ENCODE assay signal across 9 mouse cellular contexts in genomic region chr11:22610433-22611101, GRCm38 (mm10).
A peak's percentile ranks its signal among the peaks of the same experiment; 100 is the strongest.
DNase-seq lines count a peak whose midpoint lies in the region; ATAC-seq and TF ChIP-seq lines count a peak whose summit lies in the region.
"Had no signal": no experiment of that assay in that cellular context is flagged by ENCODE, and none has a peak within 500 bp of the region (broad histone marks: within the 10 kb centered on the region; RNA-seq: fewer than 3 reads in every experiment).

No protein-coding gene starts in this region.

- H3K9me3 ChIP-seq in forebrain, embryonic 10.5 days: peaks cover 5% of the 10 kb centered on the region; the same call in 1 of the 2 replicates
- H3K9me3 ChIP-seq in forebrain, embryonic 11.5 days (ENCODE audit: control insufficient read depth, low read length): no peaks in the 10 kb centered on the region
- H3K9me3 ChIP-seq in ES-E14 (ENCODE audit: control insufficient read depth, insufficient read depth, low read depth, low read length): no peaks in the 10 kb centered on the region
- H3K9me3 ChIP-seq in lung, postnatal 0 days (ENCODE audit: low read length): no peaks in the 10 kb centered on the region

- intact Hi-C loops in left cerebral cortex, postnatal 14 days (cut with DNase I): no loop called here

- in situ Hi-C loops in ES-E14 (cut with MboI; ENCODE audit: low sequenced_read_pairs in 2 of 2, unreplicated experiment in 2 of 2): no loop called here

- H3K4me2 ChIP-seq in forebrain, embryonic 11.5 days (ENCODE audit: low read depth, low read length, severe bottlenecking): no peak overlapping the region
- H3K4me2 ChIP-seq in lung, postnatal 0 days (replicated peaks; ENCODE audit: low read depth, low read length): no peak overlapping the region

- no peak for TF ChIP-seq EP300 in lung, postnatal 0 days (IDR thresholded peaks at IDR 0.05)

- no peak for DNase-seq in forebrain, embryonic 10.5 days (ENCODE audit: extremely low spot score, low spot score)
- no peak for DNase-seq in forebrain, embryonic 11.5 days (ENCODE audit: low spot score)
- no peak for DNase-seq in ES-E14 (ENCODE audit: low read depth, low spot score)
- DNase-seq in heart, postnatal 4 days: peak; percentile 10
- peak; percentile 51 for DNase-seq in lung, postnatal 0 days (ENCODE audit: low spot score)
- no peak for DNase-seq in cerebellum, postnatal 10 days
- no peak for DNase-seq in left cerebral cortex, postnatal 14 days (ENCODE audit: low spot score in 2 of 2)
- DNase-seq in c-Kit-positive CD71-positive TER-119-positive erythroid progenitor cells, embryonic 14.5 days (ENCODE audit: low spot score): no peak
- DNase-seq: gastrocnemius, postnatal 25 days had no signal

- ATAC-seq in forebrain, embryonic 11.5 days (replicated peaks; ENCODE audit: low FRiP score): no peak
- ATAC-seq in lung, postnatal 0 days: peak; percentile 49

- peak; percentile 33; the same call in 1 of the 2 replicates for TF ChIP-seq CTCF in lung, postnatal 0 days (IDR thresholded peaks at IDR 0.05)

- H3K9ac ChIP-seq in forebrain, embryonic 11.5 days (ENCODE audit: low read length): no peak overlapping the region
- H3K9ac ChIP-seq in ES-E14 (ENCODE audit: insufficient read depth, low read depth, low read length, poor library complexity, severe bottlenecking): peak overlapping the region; percentile 52
- no peak overlapping the region for H3K9ac ChIP-seq in lung, postnatal 0 days (replicated peaks; ENCODE audit: low read depth)

- H3K27ac ChIP-seq in forebrain, embryonic 10.5 days: peak overlapping the region; percentile 48
- no peak overlapping the region for H3K27ac ChIP-seq in forebrain, embryonic 11.5 days (ENCODE audit: low read depth, low read length)
- peak overlapping the region; percentile 96 for H3K27ac ChIP-seq in ES-E14 (ENCODE audit: insufficient read depth, low read depth, low read length, poor library complexity, severe bottlenecking)
- H3K27ac ChIP-seq in lung, postnatal 0 days (ENCODE audit: low read length): no peak overlapping the region

- peaks cover 18% of the 10 kb centered on the region for H3K4me1 ChIP-seq in forebrain, embryonic 10.5 days
- H3K4me1 ChIP-seq in forebrain, embryonic 11.5 days (replicated peaks; ENCODE audit: control insufficient read depth, insufficient read depth, low read length): no peaks in the 10 kb centered on the region
- peaks cover 15 to 28% of the 10 kb centered on the region in 2 experiments for H3K4me1 ChIP-seq in ES-E14 (ENCODE audit: control insufficient read depth in 2 of 2, insufficient read depth in 2 of 2, low read length in 2 of 2, poor library complexity in 1 of 2)
- peaks cover 7% of the 10 kb centered on the region; the same call in 1 of the 2 replicates for H3K4me1 ChIP-seq in lung, postnatal 0 days (ENCODE audit: insufficient read depth, low read depth, low read length)

- H3K27me3 ChIP-seq in forebrain, embryonic 10.5 days (ENCODE audit: poor library complexity, severe bottlenecking): no peaks in the 10 kb centered on the region
- H3K27me3 ChIP-seq in forebrain, embryonic 11.5 days (ENCODE audit: control insufficient read depth, insufficient read depth, low read length): no peaks in the 10 kb centered on the region
- no peaks in the 10 kb centered on the region for H3K27me3 ChIP-seq in lung, postnatal 0 days (replicated peaks; ENCODE audit: insufficient read depth, low read length)

- H3K4me3 ChIP-seq in forebrain, embryonic 10.5 days: no peak overlapping the region
- H3K4me3 ChIP-seq in forebrain, embryonic 11.5 days (ENCODE audit: low read depth, low read length): no peak overlapping the region
- peak overlapping the region; percentile 31 to 49 for H3K4me3 ChIP-seq in ES-E14 (ENCODE audit: insufficient read depth in 1 of 2, low read depth in 1 of 2, low read length in 2 of 2, poor library complexity in 1 of 2, severe bottlenecking in 1 of 2)
- no peak overlapping the region for H3K4me3 ChIP-seq in lung, postnatal 0 days (ENCODE audit: low read depth, low read length)

- WGBS in forebrain, embryonic 10.5 days: 6% methylated on average over 12 of the region's 12 CpGs
- WGBS in forebrain, embryonic 11.5 days: 9% methylated on average over 12 of the region's 12 CpGs
- WGBS in lung, postnatal 0 days: 7% methylated on average over 12 of the region's 12 CpGs

- no peaks in the 10 kb centered on the region for H3K36me3 ChIP-seq in forebrain, embryonic 10.5 days (replicated peaks)
- no peaks in the 10 kb centered on the region for H3K36me3 ChIP-seq in forebrain, embryonic 11.5 days (ENCODE audit: control insufficient read depth, insufficient read depth, low read length)
- H3K36me3 ChIP-seq in ES-E14 (ENCODE audit: control insufficient read depth, insufficient read depth, low read length, poor library complexity, severe bottlenecking): no peaks in the 10 kb centered on the region; the same call in 1 of the 2 replicates
- no peaks in the 10 kb centered on the region for H3K36me3 ChIP-seq in lung, postnatal 0 days (ENCODE audit: insufficient read depth, low read length)

TF ChIP-seq in ES-E14, 5 proteins besides CTCF, POLR2A, EP300 and RAD21:
- TF ChIP-seq HCFC1 (IDR thresholded peaks at IDR 0.05; ENCODE audit: borderline replicate concordance, insufficient read depth, low read length) (peak; percentile 63; the same call in 1 of the 2 replicates), MAFK (IDR thresholded peaks at IDR 0.05; ENCODE audit: insufficient read depth, low read depth, low read length) (no peak)

Comparison
In these comparisons a context has a peak if more than half of its experiments do, and no peak if none do; other contexts are left out.
1. H3K27ac ChIP-seq: peak in forebrain, embryonic 10.5 days (single experiment) and ES-E14 (single experiment); none in forebrain, embryonic 11.5 days (single experiment) and lung, postnatal 0 days (single experiment).
2. DNase-seq: peak in heart, postnatal 4 days (single experiment) and lung, postnatal 0 days (single experiment); none in forebrain, embryonic 10.5 days (single experiment), forebrain, embryonic 11.5 days (single experiment), ES-E14 (single experiment), cerebellum, postnatal 10 days (0 of 2), left cerebral cortex, postnatal 14 days (0 of 2) and c-Kit-positive CD71-positive TER-119-positive erythroid progenitor cells, embryonic 14.5 days (single experiment).
3. H3K4me3 ChIP-seq: peak in ES-E14 (2 of 2); none in forebrain, embryonic 10.5 days (single experiment), forebrain, embryonic 11.5 days (single experiment) and lung, postnatal 0 days (single experiment).